Mouse (Mus musculus): ENCODE measurements around the gene Atp11b.

Atp11b gene

DNA sequence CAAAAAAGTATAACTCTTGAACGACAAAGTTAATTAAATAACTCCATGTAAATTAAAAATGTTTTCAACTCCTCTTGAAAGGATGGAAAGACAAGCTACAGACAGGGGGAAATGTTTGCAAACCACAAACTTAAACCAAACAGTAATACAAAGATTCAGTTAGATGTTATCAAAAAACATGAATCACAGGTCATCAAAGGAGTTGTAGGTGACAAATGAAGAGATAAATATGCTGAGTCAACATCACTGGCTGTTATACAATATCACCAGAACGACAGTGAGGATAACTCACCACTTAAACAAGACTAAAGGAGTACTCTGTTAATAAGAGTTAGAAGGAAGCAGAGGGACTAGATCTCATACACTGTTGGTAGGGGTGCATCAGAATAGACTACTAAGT, 48.1 kb downstream of the Atp11b start:
- no peak for DNase-seq

DNA sequence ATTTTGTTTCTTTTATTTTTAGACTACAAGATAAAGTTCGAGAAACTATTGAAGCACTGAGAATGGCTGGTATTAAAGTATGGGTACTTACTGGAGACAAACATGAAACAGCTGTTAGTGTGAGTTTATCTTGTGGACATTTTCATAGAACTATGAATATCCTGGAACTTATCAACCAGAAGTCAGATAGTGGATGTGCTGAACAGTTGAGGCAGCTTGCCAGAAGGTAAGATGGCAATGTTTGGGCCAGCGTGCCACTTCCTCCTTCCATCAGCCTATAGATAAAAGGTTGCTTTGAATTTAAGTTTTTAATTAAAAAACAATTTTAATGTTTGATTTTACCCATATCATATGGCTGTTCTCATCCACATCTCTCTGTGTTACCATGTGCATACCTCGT, 66.0 kb downstream of the Atp11b start:
- DNase-seq = no peak

- DNase-seq = no peak
Measured at GRCm38 (mm10) chr3:35822036-35822435, 68.1 kb downstream of the Atp11b start.

GRCm38 (mm10) chr3:35849326-35849725, 95.4 kb downstream of the Atp11b start:
- no peak for DNase-seq

GRCm38 (mm10) chr3:35883267-35883666, 129.4 kb downstream of the Atp11b start:
- DNase-seq = no peak

DNA sequence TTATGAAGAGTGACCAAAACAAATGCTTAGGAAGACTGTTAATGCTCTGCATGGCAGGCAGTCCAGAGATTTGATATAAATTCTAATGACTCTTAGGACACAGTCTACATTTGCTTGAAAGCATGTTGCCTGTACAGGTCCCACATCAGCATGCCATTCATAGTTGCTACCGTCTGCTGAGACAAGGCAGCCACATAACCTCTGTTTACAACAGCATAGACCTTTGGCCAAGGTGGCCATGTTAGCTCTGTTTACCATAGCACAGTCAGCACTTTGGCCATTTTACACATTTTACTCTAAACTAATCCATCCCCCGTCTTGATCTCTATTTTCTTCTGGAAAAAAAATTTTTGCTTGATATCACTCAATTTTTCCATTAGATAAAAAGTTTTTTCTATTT, 135.6 kb downstream of the Atp11b start:
- no peak for DNase-seq

DNA sequence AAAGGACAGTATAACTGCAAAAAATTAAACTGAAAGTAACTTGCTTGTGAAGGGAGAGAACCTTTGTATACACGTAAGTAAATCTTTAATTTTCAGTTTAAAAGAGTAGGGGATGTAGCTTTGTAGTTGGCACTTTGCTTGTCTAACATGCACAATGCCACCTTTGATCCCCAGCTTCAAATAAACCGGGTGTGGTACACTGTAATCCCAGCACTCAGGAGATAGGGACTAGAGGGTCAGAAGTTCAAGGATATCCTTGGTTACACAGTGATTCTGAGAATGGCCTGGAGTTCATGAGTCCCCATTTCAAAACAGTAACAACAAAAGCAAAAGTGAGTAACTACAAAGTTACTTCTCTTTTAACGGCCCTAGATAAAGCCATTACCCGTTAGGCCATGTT, 137.2 kb downstream of the Atp11b start:
- no peak for DNase-seq

DNA sequence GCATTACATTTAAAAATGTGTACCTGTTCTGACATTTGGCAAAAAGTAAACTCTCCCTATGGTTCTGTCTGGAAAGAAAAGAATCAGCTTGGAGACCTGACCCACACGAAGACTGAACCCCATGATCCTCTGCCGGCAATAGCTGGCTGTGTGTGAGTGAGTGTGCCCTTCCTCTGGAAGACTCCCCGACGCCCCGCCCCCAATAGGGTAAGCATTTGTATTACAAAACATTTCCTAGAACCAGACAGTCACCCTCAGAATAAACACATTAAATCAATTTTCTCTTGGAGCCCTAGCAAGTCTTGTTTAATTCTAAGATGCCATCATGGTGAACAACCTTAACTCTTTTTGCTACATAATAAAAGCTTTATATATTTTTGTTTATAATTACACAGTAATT, 139.2 kb downstream of the Atp11b start:
- DNase-seq = no peak

DNA sequence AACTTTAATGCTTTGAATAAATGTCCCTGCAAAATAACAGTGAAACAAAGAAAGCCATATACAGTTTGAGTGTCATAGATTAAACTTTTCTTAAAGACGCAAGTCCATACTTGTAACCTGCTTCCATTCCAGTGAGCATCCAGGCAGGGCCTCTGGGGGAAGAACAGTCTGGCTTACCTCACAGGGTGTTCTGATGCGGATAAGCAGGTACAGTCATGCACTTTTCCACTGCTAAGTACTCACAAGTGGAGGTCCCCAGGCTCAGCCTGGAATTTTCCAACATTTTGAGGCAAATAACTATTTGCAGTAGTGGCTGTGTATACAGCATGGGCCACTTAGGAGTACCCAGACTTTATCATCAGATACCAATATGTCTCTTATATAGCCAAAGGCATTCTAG, 144.0 kb downstream of the Atp11b start:
- DNase-seq = no peak

GRCm38 (mm10) chr3:35899109-35899508, 145.2 kb downstream of the Atp11b start:
- no peak for DNase-seq

DNA sequence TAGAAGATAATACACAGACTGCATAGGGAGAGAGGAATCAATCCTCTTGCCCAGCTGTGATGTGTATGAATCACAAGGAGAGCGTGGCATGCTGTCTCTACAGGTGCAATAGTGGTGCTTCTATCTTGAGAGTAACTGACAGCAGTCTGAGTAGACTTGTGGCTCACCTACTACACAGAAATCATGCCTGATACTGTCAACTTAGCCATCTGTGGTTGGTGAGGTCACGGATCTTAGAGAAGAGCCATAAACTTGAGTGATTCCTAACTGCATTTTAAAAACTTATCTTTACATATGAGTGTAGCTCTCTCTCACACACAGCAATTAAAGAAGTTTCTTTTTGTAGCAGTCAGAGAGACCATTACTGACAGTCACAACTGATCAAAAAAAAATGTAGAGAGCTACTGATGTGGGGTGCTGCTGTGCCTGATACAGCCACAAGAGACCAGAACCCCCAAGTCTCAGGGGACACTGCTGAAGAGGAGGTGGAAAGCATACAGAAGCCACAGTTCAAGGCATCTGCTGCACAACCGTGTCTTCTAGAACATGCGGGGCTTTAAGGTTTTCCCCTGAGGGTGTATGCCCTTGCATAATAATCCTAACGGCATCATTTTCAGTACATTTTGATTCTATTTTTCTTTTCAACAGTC, 146.8 kb downstream of the Atp11b start:
- no peak for DNase-seq

All from lung, postnatal 4 days (tissue).